Mouse (Mus musculus) ovary, postnatal 10 days (tissue): Measurements from ENCODE around the gene Plcb1.

Source experiments
- DNase-seq: peaks from one replicate; pipeline ENCODE4 v3.0.0; 2022; ENCODE audit warnings: low spot score

Gene Plcb1

GRCm38 (mm10) chr2:135214746-135215448, 429.0 kb downstream of the Plcb1 start:
- no peak for DNase-seq

GRCm38 (mm10) chr2:135219406-135219805, 433.5 kb downstream of the Plcb1 start:
- no peak for DNase-seq

GRCm38 (mm10) chr2:135225604-135226025, 439.7 kb downstream of the Plcb1 start:
- DNase-seq, result no peak

- DNase-seq, result no peak
Measured at GRCm38 (mm10) chr2:135230262-135230661, 444.4 kb downstream of the Plcb1 start.

GRCm38 (mm10) chr2:135242662-135243316, 456.9 kb downstream of the Plcb1 start:
- no peak for DNase-seq

- DNase-seq, result no peak
Measured at GRCm38 (mm10) chr2:135243764-135244163, 457.9 kb downstream of the Plcb1 start.

GRCm38 (mm10) chr2:135249925-135250324, 464.1 kb downstream of the Plcb1 start:
- no peak for DNase-seq

- no peak for DNase-seq
Measured at GRCm38 (mm10) chr2:135251821-135252315, 466.0 kb downstream of the Plcb1 start.

GRCm38 (mm10) chr2:135259136-135259535, 473.3 kb downstream of the Plcb1 start:
- DNase-seq, result no peak

- DNase-seq, result no peak
Measured at GRCm38 (mm10) chr2:135263943-135264342, 478.1 kb downstream of the Plcb1 start.

- no peak for DNase-seq
Measured at GRCm38 (mm10) chr2:135274949-135275348, 489.1 kb downstream of the Plcb1 start.

- no peak for DNase-seq
Measured at GRCm38 (mm10) chr2:135278506-135278905, 492.6 kb downstream of the Plcb1 start.

GRCm38 (mm10) chr2:135279026-135279425, 493.2 kb downstream of the Plcb1 start:
- DNase-seq, result no peak

- no peak for DNase-seq
Measured at GRCm38 (mm10) chr2:135283783-135284182, 497.9 kb downstream of the Plcb1 start.

- DNase-seq, result no peak
Measured at GRCm38 (mm10) chr2:135296184-135296769, 510.4 kb downstream of the Plcb1 start.

- no peak for DNase-seq
Measured at GRCm38 (mm10) chr2:135300480-135300879, 514.6 kb downstream of the Plcb1 start.

GRCm38 (mm10) chr2:135302483-135302882, 516.6 kb downstream of the Plcb1 start:
- DNase-seq, result no peak

GRCm38 (mm10) chr2:135305186-135305585, 519.3 kb downstream of the Plcb1 start:
- DNase-seq, result no peak

- DNase-seq, result no peak
Measured at GRCm38 (mm10) chr2:135305736-135306471, 520.0 kb downstream of the Plcb1 start.

- no peak for DNase-seq
Measured at GRCm38 (mm10) chr2:135306472-135306771, 520.6 kb downstream of the Plcb1 start.

- DNase-seq, result no peak
Measured at GRCm38 (mm10) chr2:135307787-135308186, 521.9 kb downstream of the Plcb1 start.

- DNase-seq, result no peak
Measured at GRCm38 (mm10) chr2:135315980-135316379, 530.1 kb downstream of the Plcb1 start.

- no peak for DNase-seq
Measured at GRCm38 (mm10) chr2:135318136-135318535, 532.3 kb downstream of the Plcb1 start.
